Mouse (Mus musculus): ENCODE data around the gene Gm10134.
A peak's percentile ranks its signal among the peaks of the same experiment; 100 is the strongest.

Gene Gm10134

GRCm38 (mm10) chr2:28532938-28533771, 27.3 kb downstream of the Gm10134 start:
- DNase-seq (ENCODE audit: low spot score in 2 of 2): peak; percentile 76 to 93

DNA sequence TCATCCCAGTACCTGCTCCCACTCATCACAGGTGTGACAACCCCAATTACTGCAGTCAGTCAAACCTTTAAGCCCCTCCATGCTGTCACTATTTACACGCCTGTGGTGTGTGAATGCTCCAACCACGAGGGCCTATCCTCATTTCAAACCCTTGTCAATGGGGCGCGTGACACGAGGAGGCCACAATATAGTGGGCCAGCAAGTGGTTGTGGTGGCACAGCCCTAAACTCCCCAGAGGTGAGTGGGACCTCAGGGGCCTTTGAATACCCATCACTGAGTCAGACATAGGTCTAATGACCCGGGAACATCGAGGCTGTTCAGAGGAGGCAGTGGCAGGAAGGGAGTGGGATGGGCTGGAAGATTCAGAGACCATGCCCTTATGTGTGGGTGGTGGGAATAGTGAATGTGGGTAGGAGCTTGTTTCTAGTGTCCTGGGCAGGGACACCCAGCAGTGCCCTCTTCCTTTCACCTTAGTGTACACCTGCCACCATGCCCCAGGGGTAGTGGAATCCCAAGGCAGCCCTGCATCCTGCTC, 28.1 kb downstream of the Gm10134 start:
- DNase-seq (ENCODE audit: low spot score in 2 of 2): no peak

DNA sequence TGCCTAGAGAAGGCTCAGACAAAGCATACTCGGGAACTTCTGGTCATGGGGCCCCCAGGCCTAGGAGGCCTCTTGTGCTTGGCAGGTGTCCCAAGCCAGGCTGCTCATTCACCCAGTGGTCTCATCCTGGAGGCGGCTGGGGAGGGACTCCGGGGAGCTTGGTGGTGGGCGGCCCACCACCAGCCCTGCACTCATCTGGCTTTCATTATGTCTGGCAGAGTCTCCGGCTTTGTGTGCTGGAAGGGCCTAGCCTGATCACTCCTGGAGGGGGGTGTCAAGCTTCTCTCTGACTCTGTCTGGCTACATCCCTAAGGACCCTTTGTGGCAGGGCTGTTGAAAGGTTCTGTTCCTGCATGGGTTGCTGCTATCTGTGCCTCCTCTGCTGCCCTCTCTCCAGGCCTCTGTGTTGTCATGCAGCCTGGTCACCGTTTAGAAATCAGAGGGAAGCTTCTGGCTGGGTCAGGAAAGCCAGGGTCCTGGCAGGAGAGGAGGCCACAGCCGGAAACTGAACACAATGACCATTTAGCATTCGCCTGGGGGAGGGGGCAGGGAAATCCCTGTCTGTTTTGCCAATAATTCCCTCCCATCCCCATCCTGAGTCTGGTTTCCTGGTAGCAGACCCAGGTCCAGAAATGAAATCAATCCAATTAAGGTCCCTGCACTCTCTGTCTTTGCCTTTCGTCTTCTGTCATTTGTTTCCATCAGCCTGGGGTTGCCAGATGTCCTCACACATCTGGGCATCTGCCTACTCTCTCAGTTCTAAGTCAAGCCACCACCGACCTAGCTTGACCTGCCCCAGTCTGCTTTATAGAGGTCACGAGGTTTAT, 28.8 kb downstream of the Gm10134 start:
- no peak for DNase-seq (ENCODE audit: low spot score in 2 of 2)

DNA sequence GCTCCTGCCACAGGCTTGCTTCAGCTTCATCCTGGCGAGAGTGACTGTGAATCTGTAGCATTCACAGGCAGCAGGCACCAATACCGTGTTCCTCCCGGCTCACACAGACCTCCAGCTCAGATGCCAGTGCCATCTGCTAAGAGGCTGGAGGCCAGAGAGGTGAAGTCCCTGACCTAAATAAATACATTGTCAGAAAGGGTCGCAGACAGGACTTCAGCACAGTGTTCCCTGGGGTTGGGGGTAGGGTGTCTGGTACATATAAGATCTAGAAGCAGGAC, 29.3 kb downstream of the Gm10134 start:
- no peak for DNase-seq (ENCODE audit: low spot score in 2 of 2)

GRCm38 (mm10) chr2:28535650-28536049, 29.8 kb downstream of the Gm10134 start:
- DNase-seq (ENCODE audit: low spot score in 2 of 2): no peak

GRCm38 (mm10) chr2:28536166-28536565, 30.3 kb downstream of the Gm10134 start:
- DNase-seq (ENCODE audit: low spot score in 2 of 2): no peak

GRCm38 (mm10) chr2:28536766-28537633, 31.1 kb downstream of the Gm10134 start:
- DNase-seq (ENCODE audit: low spot score in 2 of 2): no peak

- no peak for DNase-seq (ENCODE audit: low spot score in 2 of 2)
Observed at GRCm38 (mm10) chr2:28537634-28537920, 31.7 kb downstream of the Gm10134 start.

GRCm38 (mm10) chr2:28537995-28538816, 32.3 kb downstream of the Gm10134 start:
- no peak for DNase-seq (ENCODE audit: low spot score in 2 of 2)

GRCm38 (mm10) chr2:28538817-28539128, 32.9 kb downstream of the Gm10134 start:
- DNase-seq (ENCODE audit: low spot score in 2 of 2): no peak

DNA sequence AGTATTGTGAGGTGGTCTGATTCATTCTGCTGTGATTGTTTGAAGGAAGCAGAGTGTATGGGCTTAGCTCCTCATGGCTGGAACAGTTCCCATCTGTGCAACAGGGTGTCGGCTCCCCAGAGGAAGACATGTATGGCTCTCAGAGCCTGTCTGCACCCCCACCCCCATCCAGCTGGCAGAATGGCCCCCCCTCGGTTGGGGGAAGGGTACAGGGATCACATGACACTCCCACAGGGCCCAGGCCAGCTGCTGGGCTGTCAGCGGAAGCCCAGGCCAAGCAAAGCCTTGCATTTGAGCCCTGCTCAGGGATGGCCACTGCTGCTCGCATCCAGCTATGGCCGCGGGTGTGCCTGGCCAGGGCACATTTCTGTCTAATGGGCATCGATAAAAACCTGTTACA, 33.3 kb downstream of the Gm10134 start:
- DNase-seq (ENCODE audit: low spot score in 2 of 2): peak in 1 of 2 experiments; percentile 78

GRCm38 (mm10) chr2:28539949-28540348, 34.1 kb downstream of the Gm10134 start:
- DNase-seq (ENCODE audit: low spot score in 2 of 2): no peak

GRCm38 (mm10) chr2:28540587-28541227, 34.8 kb downstream of the Gm10134 start:
- no peak for DNase-seq (ENCODE audit: low spot score in 2 of 2)

DNA sequence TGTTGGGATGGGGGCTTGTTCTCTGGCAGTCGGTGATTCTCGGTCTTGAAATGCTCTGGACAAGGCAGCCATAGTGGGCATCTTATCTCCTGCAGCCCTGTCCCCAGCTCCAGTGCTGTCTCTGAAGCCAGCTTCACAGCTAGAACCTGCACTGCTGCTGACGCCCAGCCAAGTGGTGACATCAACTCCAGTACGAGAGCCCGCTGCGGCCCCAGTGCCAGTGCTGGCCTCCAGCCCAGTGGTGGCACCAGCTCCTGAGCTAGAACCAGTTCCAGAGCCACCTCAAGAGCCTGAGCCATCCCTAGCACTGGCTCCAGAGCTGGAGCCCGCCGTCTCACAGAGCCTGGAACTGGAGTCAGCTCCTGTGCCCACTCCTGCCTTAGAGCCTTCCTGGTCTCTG, 38.0 kb downstream of the Gm10134 start:
- no peak for DNase-seq (ENCODE audit: low spot score in 2 of 2)

DNA sequence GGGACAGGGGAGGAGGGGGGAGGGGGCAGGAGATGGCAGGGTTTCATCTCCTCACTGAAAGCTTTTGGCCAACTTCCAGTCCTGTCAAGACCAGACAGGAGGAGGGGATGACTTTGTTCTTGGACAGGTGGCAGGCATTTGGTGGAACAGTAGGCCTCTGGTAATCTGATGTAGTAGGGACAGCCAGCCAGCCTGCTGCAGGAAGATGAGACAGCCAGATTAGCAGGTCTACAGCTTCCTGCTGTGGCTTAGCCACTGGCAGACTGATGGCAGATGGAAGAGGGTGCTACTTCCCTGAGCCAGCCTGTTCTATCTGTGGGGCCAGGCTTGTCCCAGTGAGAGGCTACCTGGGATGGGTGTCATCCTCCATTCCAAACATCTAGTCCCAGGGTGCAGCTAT, 40.1 kb downstream of the Gm10134 start:
- DNase-seq (ENCODE audit: low spot score in 2 of 2): no peak

GRCm38 (mm10) chr2:28546560-28546959, 40.7 kb downstream of the Gm10134 start:
- DNase-seq (ENCODE audit: low spot score in 2 of 2): no peak

DNA sequence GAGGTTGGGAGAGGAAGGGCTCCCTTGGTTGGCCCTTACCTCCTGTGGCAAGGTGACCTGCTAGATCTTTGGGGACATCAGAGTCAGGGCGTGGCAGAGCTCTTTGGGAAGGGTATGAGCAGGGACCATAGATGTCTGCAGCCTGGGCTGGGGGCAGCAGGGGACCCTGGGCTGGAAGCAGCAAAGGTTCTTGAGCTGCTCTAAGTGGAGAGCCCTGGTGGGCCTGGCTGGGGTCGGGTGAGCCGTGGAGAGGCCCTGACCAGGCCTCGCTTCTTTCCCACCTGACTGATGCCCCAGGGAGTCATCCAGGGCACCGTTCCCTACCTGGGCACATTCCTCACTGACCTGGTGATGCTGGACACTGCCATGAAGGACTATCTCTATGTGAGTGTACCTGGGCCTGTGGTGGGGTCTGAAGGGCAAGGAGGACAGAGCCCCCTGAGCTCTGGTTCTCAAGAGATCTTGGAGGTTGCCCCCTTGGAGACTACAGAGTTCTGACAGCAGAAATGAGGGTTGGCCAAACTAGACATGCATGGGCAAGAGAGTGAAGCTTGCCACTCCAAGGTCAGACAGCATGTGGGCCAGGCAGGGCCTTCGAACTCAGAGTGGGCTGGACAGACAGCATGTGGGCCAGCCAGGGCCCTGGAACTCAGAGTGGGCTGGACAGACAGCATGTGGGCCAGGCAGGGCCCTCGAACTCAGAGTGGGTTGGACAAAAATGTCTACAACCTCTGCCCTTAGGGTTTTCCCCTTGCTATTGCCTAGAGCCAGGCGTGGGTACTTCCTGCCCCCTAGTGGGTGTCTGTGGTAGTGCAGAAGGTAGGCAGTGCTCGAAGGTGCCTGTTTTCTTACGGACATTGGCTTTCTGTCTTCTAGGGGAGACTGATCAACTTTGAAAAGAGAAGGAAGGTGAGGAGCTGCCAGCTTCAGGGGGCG, 41.6 kb downstream of the Gm10134 start:
- DNase-seq (ENCODE audit: low spot score in 2 of 2): peak in 1 of 2 experiments; percentile 87

- no peak for DNase-seq (ENCODE audit: low spot score in 2 of 2)
Observed at GRCm38 (mm10) chr2:28549157-28549556, 43.3 kb downstream of the Gm10134 start.

GRCm38 (mm10) chr2:28552301-28552700, 46.4 kb downstream of the Gm10134 start:
- no peak for DNase-seq (ENCODE audit: low spot score in 2 of 2)

Measured in left cerebral cortex, adult 9 months (tissue).